Mouse (Mus musculus) liver, adult 2 months (tissue): ENCODE results near the gene Acot6. TPM values are rescaled to one million over a fixed set of nuclear protein-coding genes. Genes with fewer than 3 reads are reported as not detected.

Source experiments
- DNase-seq: peaks from one replicate; pipeline ENCODE4 v3.0.0-alpha.2; 2011; ENCODE audit warnings: low read depth, low spot score; ENCODE audit errors: extremely low read depth
- H3K27ac ChIP-seq: fragments of 200-500 bp; replicated peaks from 2 replicates; pipeline ENCODE4 v1.5.1; 2012; ENCODE audit warnings: low read depth, mild to moderate bottlenecking, control low read depth, inconsistent platforms, low read length; ENCODE audit not compliant: insufficient read depth
- H3K27me3 ChIP-seq: fragments of 200-500 bp; 2 replicates; pipeline ENCODE4 v1.6.1; 2012; ENCODE audit warnings: mild to moderate bottlenecking, moderate library complexity, low read length, inconsistent platforms; ENCODE audit not compliant: control insufficient read depth, insufficient read depth
- H3K36me3 ChIP-seq: fragments of 200-500 bp; 2 replicates; pipeline ENCODE4 v1.6.1; 2012; ENCODE audit warnings: low read length, inconsistent platforms; ENCODE audit not compliant: control insufficient read depth, insufficient read depth
- H3K4me1 ChIP-seq: fragments of 200-500 bp; 2 replicates; pipeline ENCODE4 v1.6.1; 2011; ENCODE audit warnings: low read length; ENCODE audit not compliant: control insufficient read depth, insufficient read depth
- H3K4me3 ChIP-seq: fragments of 200-500 bp; 2 replicates; pipeline ENCODE4 v1.5.1; 2011; ENCODE audit warnings: low read depth, mild to moderate bottlenecking, control low read depth, low read length, moderate library complexity; ENCODE audit not compliant: insufficient read depth
- H3K79me2 ChIP-seq: fragments of 200-500 bp; 2 replicates; pipeline ENCODE4 v1.6.1; 2012; ENCODE audit warnings: inconsistent platforms, mild to moderate bottlenecking, low read length, moderate library complexity; ENCODE audit not compliant: control insufficient read depth, insufficient read depth
- H3K9ac ChIP-seq: fragments of 200-500 bp; 2 replicates; pipeline ENCODE4 v1.6.1; 2012; ENCODE audit warnings: low read depth, mild to moderate bottlenecking, control low read depth, inconsistent platforms, low read length
- CTCF ChIP-seq: fragments of 200-500 bp; IDR thresholded peaks from 2 replicates; pipeline ENCODE4 v1.5.1; 2011; ENCODE audit warnings: low read depth, low read length, control low read depth
- POLR2A ChIP-seq: fragments of 200-500 bp; IDR thresholded peaks from 2 replicates; pipeline ENCODE4 v1.6.1; 2011; ENCODE audit warnings: low read length, control low read depth; ENCODE audit not compliant: insufficient read depth; ENCODE audit errors: extremely low read depth
- WGBS: fragments of 180-500 bp; shearing (Covaris S2); methylation state at CpG from one replicate; pipeline ENCODE4 v1.1.7; 2018; 5-methylcytosine and 5-hydroxymethylcytosine counted together
- polyA plus RNA-seq: library from polyadenylated mRNA; depleted of rRNA; stranded (reverse); fragments of >200 nt; gene quantifications from 2 replicates; pipeline ENCODE4 v1.2.3, GENCODE M21; 2012
- total RNA-seq: library from RNA; depleted of rRNA; stranded (reverse); fragments of >200 nt; gene quantifications from 2 replicates; pipeline ENCODE4 v1.2.3, GENCODE M21; 2014

The Acot6 gene
- total and polyA plus RNA-seq, 2 experiments, result 0.74 to 0.97 TPM

DNA sequence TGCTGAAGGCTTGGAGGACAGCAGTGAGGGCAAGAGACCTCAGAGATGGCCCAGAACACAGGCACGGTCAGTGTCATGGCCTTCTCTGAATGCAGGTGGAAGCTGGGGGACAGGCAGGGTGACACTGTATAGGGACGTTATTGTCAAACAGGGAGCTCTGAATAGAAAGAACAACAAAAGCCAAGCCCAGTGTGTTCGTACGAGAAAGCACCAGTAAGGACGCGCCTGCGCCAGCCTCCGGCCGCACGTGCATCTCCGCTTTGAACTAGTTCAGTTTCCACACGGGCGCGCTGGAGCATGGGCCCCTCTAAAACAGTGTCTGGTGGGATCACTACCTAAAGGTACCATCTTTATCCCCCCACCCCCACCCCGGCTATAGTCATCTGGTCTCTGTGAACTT lies 49.5 kb downstream of the Acot6 start:
- peaks cover 10% of the 10 kb centered on the region for H3K36me3 ChIP-seq
- no peaks in the 10 kb centered on the region for H3K27me3 ChIP-seq
- no peak overlapping the region for H3K9ac ChIP-seq
- no peaks in the 10 kb centered on the region for H3K79me2 ChIP-seq
- peaks cover 2% of the 10 kb centered on the region; the same call in 1 of the 2 replicates for H3K4me1 ChIP-seq
- no peak for TF ChIP-seq POLR2A
- TF ChIP-seq CTCF, result no peak
- DNase-seq, result no peak
- H3K4me3 ChIP-seq, result no peak overlapping the region
- H3K27ac ChIP-seq, result no peak overlapping the region
- 98% methylated on average over 15 of the region's 15 CpGs for WGBS

DNA sequence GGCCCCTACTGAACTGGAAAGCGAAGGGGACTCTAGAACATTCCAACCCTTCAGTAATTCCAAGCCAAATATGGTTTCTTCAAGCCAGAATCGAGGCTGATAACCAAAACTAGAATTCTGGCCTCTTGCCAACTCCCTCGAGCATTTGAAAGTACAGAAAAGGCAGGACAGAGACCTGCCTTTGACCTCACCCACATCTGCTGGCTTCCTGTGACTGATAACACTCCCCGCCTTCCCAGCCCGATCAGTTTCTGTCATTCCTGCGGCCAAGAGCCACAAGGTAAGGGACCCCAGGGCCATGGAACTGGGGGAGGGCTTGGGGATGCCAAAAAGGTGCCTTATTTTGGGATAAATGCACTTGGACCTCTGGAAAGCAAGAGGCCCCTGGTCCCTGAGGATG lies 50.5 kb downstream of the Acot6 start:
- DNase-seq, result peak; percentile 24
- Histone ChIP-seq H3K4me1 (peaks cover 6% of the 10 kb centered on the region), H3K9ac (no peak overlapping the region), H3K4me3 (no peak overlapping the region), H3K27me3 (no peaks in the 10 kb centered on the region), H3K79me2 (no peaks in the 10 kb centered on the region), H3K36me3 (peaks cover 10% of the 10 kb centered on the region), H3K27ac (no peak overlapping the region)
- TF ChIP-seq CTCF (no peak), POLR2A (no peak)
- 33% methylated on average over 6 of the region's 6 CpGs for WGBS

DNA sequence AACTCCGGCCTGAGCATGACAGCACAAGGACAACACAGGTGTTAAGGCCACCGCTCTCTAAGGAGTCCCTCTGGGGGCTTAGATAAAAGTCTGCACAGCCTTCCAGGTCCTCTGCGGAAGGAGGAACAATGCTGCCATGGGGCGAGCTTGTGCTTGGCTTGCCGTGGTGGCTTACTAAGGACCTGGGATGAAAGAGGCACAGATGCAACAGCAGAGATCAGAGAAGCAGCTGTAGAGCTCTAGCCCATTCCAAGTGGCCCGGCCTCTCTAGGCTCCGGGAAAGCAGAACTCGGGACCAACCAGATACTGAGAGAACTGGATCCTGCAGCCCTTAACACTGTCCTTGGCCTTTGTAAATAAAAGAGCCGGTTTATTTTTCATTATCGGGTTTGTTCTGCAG lies 51.5 kb downstream of the Acot6 start:
- H3K27me3 ChIP-seq, result no peaks in the 10 kb centered on the region
- no peak for TF ChIP-seq CTCF
- TF ChIP-seq POLR2A, result no peak
- H3K4me3 ChIP-seq, result no peak overlapping the region
- H3K79me2 ChIP-seq, result no peaks in the 10 kb centered on the region
- 57% methylated on average over 10 of the region's 10 CpGs for WGBS
- DNase-seq, result peak; percentile 37
- peaks cover 11% of the 10 kb centered on the region for H3K36me3 ChIP-seq
- H3K9ac ChIP-seq, result no peak overlapping the region
- peaks cover 8% of the 10 kb centered on the region for H3K4me1 ChIP-seq
- no peak overlapping the region for H3K27ac ChIP-seq

DNA sequence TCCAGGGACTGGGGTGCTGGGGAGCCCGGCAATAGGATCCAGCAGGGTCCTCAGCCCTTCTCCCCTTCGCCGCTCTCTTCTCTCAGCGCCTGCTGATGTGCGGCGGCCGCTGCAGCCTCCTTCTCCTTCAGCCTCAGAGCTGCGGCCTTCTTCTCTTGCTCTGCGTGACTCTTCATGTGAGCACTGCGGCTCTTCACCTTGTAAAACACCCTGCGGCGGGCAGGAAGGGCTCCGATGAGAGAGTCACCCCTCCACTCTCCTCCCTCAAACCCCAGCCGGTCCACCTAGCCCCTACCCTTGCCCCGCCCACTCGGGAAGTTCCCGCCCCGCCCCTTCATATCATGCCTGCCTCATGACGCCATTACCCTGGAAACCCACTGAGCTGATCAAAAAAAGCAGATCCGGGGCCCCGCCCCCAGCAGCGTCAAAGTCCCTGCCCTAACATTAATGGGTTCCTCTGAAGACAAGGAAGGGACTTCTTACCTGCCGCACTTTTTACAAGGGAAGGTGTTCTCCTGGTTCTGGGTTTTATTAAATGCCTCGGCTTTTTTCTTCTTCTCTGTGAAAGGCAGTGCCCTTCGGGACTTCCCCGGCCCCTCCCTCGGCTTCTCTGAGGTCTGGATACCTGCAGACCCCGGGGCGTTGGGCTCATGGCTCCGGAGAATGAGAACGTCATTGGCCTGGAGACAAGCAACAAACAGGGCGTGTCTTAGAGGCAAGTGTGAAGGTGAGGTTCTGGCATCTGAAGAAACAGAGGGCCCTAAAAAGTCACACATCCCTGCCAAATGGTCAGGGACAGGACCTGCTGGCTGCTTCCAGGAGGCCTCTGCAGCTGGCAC lies 52.1 kb downstream of the Acot6 start:
- H3K4me3 ChIP-seq, result no peak overlapping the region

DNA sequence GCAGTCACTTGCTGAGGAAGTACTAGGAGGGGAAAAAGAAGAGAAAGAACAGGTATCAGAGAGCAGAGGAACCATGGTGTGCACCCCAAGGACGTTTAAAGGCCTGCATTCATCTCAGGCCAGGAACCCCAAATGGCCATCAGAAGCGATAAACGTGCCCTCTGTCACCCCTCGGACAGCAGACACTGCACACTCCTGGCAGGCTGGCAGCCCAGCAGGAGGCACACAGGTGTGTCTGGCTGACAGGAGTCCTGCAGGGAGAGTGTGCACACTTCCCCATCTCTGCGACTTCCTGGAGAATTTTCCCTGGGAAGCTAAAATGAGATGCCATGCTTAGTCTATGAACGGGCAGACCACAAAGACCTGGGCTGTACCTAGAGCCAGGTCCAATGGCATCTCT lies 53.0 kb downstream of the Acot6 start:
- Histone ChIP-seq H3K79me2 (no peaks in the 10 kb centered on the region), H3K4me1 (peaks cover 8% of the 10 kb centered on the region), H3K27me3 (no peaks in the 10 kb centered on the region), H3K27ac (no peak overlapping the region), H3K36me3 (peaks cover 18% of the 10 kb centered on the region), H3K9ac (no peak overlapping the region), H3K4me3 (no peak overlapping the region)
- WGBS, result 94% methylated on average over 6 of the region's 6 CpGs
- TF ChIP-seq CTCF (no peak), POLR2A (no peak)
- no peak for DNase-seq

More for the DNA sequence above, 52.1 kb downstream of the Acot6 start:
- H3K79me2 ChIP-seq, result no peaks in the 10 kb centered on the region
- TF ChIP-seq POLR2A (no peak), CTCF (no peak)
- peaks cover 8% of the 10 kb centered on the region for H3K4me1 ChIP-seq
- no peak for DNase-seq
- H3K36me3 ChIP-seq, result peaks cover 11% of the 10 kb centered on the region
- H3K27ac ChIP-seq, result no peak overlapping the region
- WGBS, result 81% methylated on average over 32 of the region's 32 CpGs
- H3K27me3 ChIP-seq, result no peaks in the 10 kb centered on the region
- no peak overlapping the region for H3K9ac ChIP-seq
